ENCODE assay signal across 8 mouse cellular contexts in genomic region chr11:113283376-113283811, GRCm38 (mm10).
DNase-seq lines count a peak whose midpoint lies in the region; ATAC-seq and TF ChIP-seq lines count a peak whose summit lies in the region.

No protein-coding gene starts in this region.

- ATAC-seq in liver, postnatal 0 days: no peak
- ATAC-seq in liver, embryonic 12.5 days: no peak

- no peaks in the 10 kb centered on the region for H3K9me3 ChIP-seq in liver, postnatal 0 days (ENCODE audit: low read length)
- no peaks in the 10 kb centered on the region for H3K9me3 ChIP-seq in liver, embryonic 12.5 days (replicated peaks)

- no peak overlapping the region for H3K4me3 ChIP-seq in cerebellum, adult 2 months (replicated peaks; ENCODE audit: insufficient read depth, low read depth, low read length)
- H3K4me3 ChIP-seq in liver, postnatal 0 days (ENCODE audit: low read depth, low read length): no peak overlapping the region
- no peak overlapping the region for H3K4me3 ChIP-seq in liver, embryonic 12.5 days

- 0 out of 2 replicates have a peak overlapping the region, but pooled peaks have one; percentile 5 for H3K27ac ChIP-seq in cerebellum, adult 2 months (ENCODE audit: insufficient read depth, low read length)
- H3K27ac ChIP-seq in liver, postnatal 0 days (ENCODE audit: low read depth): no peak overlapping the region
- H3K27ac ChIP-seq in liver, embryonic 12.5 days: no peak overlapping the region

- no peaks in the 10 kb centered on the region; the same call in 1 of the 2 replicates for H3K4me1 ChIP-seq in cerebellum, adult 2 months (ENCODE audit: control insufficient read depth, insufficient read depth, low read length)
- H3K4me1 ChIP-seq in liver, postnatal 0 days (ENCODE audit: insufficient read depth): no peaks in the 10 kb centered on the region
- H3K4me1 ChIP-seq in liver, embryonic 12.5 days: no peaks in the 10 kb centered on the region

- WGBS in cerebellum, adult 2 months: 23% methylated on average over 11 of the region's 11 CpGs
- 35% methylated on average over 11 of the region's 11 CpGs for WGBS in liver, postnatal 0 days (ENCODE audit: insufficient replicate concordance)
- 46% methylated on average over 11 of the region's 11 CpGs for WGBS in liver, embryonic 12.5 days (ENCODE audit: insufficient replicate concordance)

- DNase-seq in cerebellum, adult 2 months: peak in 1 of 2 experiments; percentile 8
- DNase-seq in cerebellum, adult 9-10 months: no peak
- peak; percentile 40 for DNase-seq in liver, postnatal 0 days
- DNase-seq in kidney, postnatal 14 days: peak; percentile 37
- DNase-seq in skeletal muscle tissue, adult 2 months (ENCODE audit: low read depth, low spot score): peak; percentile 78
- no peak for DNase-seq in MN1 (ENCODE audit: low spot score)
- DNase-seq in right cerebral cortex, adult 18-20 months: no peak

- H3K4me2 ChIP-seq in liver, postnatal 0 days (ENCODE audit: low read depth, low read length): no peak overlapping the region
- H3K4me2 ChIP-seq in liver, embryonic 12.5 days: no peak overlapping the region

- no peak for TF ChIP-seq EP300 in liver, postnatal 0 days (IDR thresholded peaks at IDR 0.05; ENCODE audit: low read depth)

- no peak for TF ChIP-seq CTCF in cerebellum, adult 2 months (IDR thresholded peaks at IDR 0.05; ENCODE audit: borderline replicate concordance, insufficient read depth, low read depth, low read length)
- TF ChIP-seq CTCF in liver, postnatal 0 days (IDR thresholded peaks at IDR 0.05; ENCODE audit: low read depth): no peak

- no peak overlapping the region for H3K9ac ChIP-seq in liver, postnatal 0 days (replicated peaks)
- H3K9ac ChIP-seq in liver, embryonic 12.5 days: no peak overlapping the region

- TF ChIP-seq POLR2A in cerebellum, adult 2 months (IDR thresholded peaks at IDR 0.05; ENCODE audit: borderline replicate concordance, insufficient read depth, low read length): no peak

- no peaks in the 10 kb centered on the region for H3K36me3 ChIP-seq in liver, postnatal 0 days (replicated peaks; ENCODE audit: insufficient read depth, low read length)
- no peaks in the 10 kb centered on the region for H3K36me3 ChIP-seq in liver, embryonic 12.5 days

- no peaks in the 10 kb centered on the region for H3K27me3 ChIP-seq in cerebellum, adult 2 months (ENCODE audit: control insufficient read depth, insufficient read depth, low read length)
- H3K27me3 ChIP-seq in liver, postnatal 0 days (ENCODE audit: insufficient read depth, low read length): no peaks in the 10 kb centered on the region
- H3K27me3 ChIP-seq in liver, embryonic 12.5 days (replicated peaks): no peaks in the 10 kb centered on the region

Comparison
In these comparisons a context has a peak if more than half of its experiments do, and no peak if none do; other contexts are left out.
1. DNase-seq: peak in liver, postnatal 0 days (single experiment), kidney, postnatal 14 days (single experiment) and skeletal muscle tissue, adult 2 months (single experiment); none in cerebellum, adult 9-10 months (single experiment), MN1 (single experiment) and right cerebral cortex, adult 18-20 months (single experiment).